Mouse (Mus musculus) brain, adult 2 months (tissue): ENCODE data around the gene Upk3b.

Experiments used
- DNase-seq: peaks from one replicate; pipeline ENCODE4 v3.0.0; 2011; ENCODE audit warnings: low read depth, low spot score

Upk3b gene

DNA sequence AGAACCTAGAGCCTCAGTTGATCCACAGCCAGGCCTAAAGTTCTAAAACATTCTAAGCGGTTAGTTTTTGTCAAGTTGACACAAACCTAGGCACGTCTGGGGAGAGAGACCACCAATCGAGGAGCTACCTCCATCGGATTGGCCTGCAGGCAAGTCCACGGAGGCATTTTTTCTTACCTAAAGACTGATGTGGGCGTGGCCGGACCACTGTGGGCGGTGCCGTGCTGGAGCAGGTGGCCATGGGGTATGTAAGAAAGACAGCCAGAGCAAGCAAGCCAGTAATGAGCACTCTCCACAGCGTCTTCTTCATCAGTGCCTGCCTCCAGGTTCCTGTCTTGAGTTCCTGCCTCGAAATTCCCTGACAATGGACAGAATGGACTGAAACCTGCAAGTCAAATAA lies 35.2 kb downstream of the Upk3b start:
- DNase-seq, result no peak

DNA sequence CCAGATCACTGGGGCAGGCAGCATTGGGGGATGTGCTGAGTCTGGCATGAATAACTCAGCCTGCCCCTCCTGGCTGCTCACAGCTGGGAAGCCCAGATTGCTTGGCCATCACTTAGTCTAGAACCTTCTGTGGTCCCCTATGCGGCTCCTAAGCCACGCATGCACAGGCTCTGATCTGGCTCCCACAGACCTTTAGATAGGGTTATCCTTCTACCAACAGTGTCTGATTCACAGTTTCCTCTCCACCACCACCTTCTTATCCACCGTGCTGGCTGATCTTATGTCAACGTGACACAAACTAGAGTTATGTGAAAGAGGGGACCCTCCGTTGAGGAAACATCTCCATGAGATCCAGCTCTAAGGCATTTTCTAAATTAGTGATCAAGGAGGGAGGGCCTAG lies 36.8 kb downstream of the Upk3b start:
- DNase-seq, result no peak

DNA sequence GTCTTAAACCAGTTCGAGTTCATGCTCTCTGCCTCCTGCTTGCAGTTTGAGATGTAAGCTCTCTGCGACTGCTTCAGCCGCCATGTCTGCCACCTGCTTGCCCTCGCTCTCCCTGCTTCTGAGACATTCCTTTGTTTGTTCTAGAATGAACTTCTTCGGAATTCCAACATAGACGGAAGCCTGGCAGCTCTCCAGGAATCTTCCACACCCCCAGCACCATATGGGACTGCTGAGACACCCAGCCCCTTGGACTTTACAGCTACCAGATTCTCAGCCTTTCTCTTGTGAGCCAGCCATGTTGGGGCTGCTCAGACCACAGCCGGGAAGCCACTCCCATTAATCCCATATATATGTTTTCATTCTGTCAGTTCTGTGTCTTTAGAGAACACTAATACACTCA lies 38.0 kb downstream of the Upk3b start:
- DNase-seq, result peak; percentile 45

DNA sequence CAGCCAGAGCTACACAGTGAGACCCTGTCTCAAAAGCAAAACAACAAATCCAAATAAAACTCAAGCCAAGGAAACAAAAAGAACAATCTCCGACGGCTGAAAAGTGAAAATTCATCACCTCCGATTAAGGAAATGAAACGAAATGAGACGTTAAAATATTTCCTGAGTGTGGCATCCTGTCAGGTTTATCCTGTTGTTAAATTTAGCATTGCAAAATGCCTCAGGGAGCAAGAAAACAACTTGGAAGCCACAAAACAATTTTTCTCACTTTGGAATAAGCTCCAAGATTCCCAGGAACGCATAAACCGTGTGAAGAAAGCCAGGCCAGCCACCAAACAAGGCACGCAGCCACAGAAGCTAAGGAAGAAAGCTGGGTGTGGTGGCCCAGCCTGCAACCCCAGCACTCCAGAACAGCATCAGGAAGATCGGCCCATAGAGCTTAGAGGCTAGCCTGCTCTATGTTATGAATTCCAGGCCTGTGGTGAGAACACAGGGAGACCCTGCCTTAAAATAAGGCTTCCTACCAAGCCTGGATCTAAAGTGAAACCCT lies 38.8 kb downstream of the Upk3b start:
- no peak for DNase-seq

DNA sequence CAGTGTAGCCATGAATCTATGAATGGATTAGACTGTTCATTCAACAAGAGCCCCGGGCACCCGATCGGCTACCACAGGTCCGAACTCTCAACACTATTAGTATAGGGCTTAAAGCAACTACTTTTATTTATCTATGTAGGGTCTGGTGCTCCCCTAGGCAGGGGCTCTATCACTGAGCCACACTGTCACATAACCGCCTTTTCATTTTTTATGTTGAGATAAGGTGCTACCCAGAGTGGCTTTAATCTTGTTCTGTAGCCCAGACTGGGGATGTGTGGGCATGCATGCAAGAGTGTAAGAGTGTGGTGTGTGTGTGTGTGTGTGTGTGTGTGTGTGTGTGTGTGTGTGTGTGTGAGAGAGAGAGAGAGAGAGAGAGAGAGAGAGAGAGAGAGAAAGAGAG lies 39.8 kb downstream of the Upk3b start:
- no peak for DNase-seq

DNA sequence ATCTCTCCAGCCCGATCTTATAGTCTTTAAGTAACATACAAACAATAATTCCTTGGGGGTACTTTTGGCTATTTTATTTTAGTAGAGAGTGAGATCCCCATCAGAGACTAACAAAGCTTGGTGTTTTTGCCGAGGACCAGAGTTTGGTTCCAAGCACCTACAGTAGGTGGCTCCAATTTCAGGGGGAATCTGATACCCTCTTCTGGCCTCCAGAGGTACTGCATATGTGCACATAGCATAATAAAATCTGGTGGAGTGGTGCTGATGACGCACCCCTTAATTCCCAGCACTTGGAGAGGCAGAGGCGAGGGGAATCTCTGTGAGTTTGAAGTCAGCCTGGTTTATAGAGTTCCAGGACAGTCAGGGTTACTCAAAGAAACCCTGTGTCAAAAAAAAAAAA lies 44.0 kb downstream of the Upk3b start:
- DNase-seq, result no peak

DNA sequence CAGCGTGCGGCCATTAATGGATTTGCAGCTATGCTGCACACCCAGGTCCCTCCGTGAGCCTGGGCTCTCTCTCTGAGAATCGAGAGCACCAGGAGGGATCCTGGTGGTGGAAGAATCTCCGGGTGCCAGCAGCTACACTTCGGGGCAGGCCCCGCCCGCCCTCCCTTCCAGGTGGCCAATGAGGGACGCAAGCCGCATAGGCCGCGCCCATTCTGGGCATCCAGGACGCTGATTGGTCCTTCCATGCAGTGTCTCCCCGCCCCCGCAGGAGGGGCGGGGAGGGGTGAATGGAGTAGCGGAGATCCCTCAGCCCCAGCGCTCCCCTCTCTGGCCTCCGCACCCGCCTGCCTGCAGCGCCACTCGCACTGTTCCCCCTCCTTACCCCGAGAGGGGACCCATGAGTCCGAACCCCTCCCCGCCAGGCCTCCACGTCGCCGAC lies 45.4 kb downstream of the Upk3b start, which contains the start of gene Rasa4:
TSS of gene Rasa4 (plus strand) at position 248 of the 439 bp plus-strand sequence.
- DNase-seq, result peak; percentile 97

DNA sequence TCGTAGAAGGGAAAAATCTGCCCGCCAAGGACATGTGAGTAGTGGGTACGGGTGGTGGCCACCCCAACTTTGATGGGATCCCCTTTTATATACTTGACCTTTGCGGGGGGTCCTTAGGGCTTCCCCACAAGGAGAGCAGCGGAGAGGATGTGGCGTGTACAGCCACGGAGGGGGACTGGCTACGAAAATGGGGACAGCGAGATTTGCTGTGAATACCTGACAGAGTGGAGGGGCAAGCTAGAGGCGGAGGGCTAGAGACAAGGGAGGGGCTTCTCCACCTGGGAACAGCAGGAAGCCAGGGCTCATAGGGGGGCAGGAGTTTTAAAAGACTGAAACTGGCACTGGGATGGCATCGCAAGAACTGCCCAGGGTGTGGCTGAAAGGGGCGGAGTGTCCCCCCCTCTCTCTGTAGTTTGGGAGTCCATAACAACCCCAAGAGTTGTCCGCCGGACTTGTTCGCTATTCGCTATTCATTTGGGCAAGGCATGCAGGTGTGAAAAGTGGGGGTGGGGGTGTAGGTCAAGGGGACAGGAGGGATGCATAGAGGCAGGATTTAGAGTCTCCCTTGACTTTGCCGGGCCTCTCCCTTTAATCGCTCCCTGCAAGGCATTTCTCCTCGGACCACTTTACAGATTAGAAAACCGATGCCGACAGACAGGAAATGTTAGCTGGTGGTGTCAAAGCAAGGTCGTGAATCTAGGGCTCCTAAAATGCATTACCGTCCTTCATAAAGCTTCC lies 46.0 kb downstream of the Upk3b start:
- peak; percentile 32 for DNase-seq

DNA sequence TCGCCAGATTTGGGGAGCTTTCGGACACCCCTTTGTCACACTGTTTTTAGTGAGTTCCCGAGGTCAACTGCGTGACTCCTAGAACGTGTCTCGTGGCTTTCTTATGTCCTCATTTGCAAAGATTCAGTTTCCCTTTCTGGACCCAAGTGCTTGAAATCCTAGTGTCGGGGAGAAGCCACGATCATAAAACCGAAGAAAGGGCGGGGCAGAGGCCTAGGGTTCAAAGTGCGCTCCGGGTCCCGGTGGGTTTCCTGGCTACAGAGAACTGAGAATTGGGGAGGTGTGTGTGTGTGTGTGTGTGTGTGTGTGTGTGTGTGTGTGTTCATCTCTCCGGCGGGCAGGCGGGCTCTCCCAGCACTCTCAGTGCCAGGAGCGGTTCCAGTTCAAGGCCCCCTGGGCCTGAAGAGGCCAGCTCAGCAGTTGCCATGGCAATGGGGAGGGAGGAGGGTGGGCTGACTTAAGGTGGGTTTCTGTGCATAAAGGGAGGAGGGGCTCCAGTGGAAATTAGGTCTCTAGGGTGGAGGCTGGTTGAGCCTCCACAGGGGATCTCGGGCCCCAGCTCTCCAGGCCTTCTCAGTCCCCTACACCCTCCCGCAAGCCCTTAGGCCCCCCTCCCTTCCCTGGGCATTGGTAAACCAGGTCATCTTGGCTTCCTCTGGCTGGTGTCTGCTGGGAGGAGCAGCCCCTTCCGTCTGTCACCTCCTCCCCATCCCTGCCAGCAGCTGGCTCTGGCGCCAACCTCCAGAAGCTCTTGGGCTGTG lies 46.8 kb downstream of the Upk3b start:
- DNase-seq, result peak; percentile 90

DNA sequence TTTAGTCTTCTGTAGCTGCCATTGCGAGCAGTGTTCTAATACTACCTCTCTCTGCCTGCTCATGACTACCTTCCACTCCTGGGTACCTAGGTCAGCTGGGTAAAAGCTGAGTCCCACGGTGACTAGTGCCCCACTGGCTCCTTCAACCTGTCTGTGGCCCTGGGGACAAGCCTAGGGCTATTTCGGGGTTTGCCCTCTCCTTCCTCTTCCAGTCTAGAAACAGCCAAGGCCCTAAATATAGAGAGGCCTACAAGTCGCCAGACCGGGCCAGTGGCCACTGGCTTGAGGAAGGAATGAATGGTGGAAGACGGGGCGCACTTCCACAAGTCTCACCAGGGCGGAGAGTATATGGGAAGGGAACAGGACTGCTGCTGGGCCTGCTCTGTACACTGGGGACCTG lies 48.0 kb downstream of the Upk3b start:
- no peak for DNase-seq

DNA sequence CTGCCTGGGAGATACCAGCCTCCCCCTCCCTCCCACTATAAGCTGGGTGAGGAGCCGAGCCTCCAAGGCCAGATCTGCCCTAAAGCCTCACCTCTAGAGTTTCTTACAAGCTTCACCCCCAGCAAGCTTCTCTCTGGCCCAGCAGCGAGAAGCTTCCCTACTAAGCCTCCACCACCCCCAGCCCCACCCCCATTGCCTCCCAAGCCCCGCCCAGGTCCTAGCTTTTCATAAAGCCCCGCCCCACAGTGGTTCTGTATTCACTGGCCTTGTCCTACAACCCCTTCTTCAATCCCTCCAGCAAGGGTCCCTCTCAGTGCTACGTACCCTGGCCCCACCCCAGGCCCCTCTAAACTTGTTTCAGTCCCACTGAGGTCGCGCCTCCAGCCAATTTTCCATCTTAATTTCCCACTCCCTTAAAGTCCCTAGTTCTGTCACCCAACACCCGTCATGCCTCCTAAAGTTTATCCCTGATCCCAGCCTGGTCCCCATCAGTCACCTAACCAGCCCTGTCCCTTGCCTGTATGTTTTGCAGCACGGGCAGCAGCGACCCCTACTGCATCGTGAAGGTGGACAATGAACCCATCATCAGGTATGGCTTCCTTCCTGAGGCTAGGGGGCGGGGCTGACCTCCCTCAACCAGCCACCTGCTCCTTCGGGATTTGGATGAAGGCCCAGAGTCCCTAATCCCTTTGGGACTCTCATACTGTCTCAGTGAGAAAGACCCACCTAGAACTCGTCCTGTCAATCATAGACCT lies 50.7 kb downstream of the Upk3b start:
- DNase-seq, result no peak

DNA sequence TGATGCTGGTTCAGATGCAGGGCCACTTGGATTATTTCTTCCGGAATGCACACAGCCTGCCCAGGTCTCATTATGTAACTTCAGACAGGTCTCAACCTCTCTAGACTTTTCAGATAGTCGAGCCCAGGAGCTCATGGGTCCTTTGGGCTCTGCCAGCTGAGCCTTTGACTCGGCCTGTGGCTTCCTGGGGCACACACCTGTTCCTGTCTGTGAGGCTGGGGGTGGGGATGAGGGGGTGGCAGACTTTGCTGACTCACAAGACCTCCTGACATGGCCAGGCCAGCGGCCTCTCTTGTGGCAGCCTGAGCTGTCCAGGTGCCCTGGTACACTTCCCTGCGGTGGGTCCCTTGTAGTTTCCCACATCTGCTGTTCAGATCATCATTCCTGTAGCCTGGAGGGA lies 53.6 kb downstream of the Upk3b start:
- DNase-seq, result no peak

DNA sequence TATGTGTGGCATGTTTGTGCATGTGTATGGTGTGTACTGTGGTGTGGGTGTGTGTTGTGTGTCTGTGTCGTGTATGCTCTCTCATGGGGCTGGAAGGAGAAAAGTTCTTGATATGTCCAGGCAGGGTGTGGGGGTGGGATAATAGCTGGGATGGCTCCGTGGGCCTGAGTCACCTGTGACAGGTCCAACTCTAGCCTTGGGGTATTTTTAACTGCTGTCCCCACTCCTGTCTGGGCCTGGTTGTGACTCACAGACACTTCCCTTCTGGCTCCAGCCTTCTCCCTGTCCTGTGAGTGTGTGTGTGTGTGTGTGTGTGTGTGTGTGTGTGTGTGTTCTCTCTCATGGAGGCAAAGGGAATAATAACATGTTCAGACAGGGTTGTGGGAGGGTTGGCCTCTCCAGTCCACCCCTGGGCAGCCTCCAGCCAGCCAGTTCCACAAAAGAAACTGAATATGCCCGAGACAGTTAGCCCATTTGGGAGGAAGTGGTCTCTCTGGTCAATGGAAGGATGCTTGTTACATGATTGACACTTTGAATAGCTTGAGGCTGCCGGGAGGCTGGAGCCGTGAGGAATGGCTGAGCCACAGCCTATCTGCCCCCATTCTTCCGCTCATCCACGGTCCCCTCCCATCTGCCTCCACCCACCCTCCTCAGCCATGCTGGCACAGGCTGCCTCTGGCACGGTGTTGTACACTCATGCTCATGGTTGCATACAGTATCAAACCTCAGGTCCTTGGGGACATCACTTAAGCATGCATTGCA lies 56.1 kb downstream of the Upk3b start:
- peak; percentile 75 for DNase-seq

DNA sequence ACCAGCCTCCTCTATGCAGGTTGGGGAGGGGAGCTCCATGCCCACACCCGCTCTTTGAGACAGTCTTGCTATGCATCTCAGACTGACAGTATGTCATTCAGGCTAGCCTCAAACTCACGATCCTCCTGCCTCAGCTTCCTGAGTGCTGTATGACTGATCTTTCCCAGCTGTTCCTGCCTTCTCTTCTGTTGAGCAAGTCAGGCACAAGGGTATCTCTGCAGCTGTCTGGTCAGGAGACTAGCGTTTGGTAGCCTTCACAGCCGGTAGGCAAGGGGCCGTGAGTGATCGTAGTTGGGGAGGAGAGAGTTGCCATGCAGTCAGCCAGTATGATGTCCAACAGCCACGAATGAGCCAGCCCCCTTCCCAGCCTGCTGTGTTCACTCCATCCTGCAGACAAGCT lies 56.8 kb downstream of the Upk3b start:
- no peak for DNase-seq
